Mouse (Mus musculus): ENCODE results near the gene Cdcp2.
"Not testable (repeated sequence)": the region's sequence is repeated elsewhere in the genome, so short reads cannot be mapped to it uniquely, and the experiment has no call there.

Cdcp2 gene

DNA sequence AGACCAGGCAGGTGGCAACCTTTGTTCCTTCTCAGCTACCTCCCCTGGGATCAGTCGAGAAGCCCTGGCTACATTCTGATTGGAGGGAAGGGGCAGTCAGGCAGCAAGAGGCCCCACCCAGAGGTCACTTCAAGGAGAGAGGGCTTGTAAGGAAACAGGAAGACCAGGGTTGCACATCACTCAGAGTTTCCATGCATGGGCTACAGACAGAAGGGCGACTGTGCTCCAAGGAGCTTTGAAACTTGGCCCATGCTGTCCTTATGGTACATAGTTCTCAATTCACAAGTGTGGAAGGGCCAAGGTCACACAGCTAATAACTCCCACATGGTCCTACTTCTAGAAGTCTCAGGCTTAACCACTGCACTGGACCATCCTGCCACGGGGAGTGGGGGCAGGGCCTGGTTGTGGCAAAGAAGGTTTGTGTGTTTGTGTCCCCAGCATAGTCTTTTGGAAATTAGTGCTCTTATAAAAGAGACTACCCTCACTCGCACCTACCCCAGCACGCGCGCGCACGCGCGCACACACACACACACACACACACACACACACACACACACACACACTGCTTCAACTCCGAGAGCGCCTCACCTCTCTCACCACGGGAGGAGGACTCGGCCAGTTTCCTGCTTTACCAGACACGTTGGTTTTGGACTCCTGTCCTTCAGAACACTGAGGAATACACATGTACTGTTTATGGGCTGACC is 2.1 kb upstream of the Cdcp2 start:
- no peak for DNase-seq

DNA sequence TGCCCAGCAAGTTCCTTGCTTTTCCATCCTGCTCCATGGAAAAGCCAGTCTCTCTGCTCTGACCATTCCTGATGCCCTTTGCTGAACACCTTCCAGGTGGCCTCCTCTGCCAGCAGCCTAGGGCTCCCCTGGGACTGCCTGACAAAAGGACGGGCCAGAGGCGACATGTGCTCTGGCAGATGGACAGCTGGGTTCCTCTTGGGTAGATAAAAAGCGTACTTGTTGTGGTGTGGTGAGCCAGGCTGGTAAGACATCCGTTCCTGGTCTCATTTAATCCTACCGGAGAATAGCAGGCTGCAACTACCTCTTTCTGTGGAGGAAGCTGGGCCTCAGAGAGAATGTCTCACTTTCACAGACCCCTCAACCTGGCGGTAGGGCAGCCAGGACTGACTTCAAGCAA is 648 bp upstream of the Cdcp2 start:
- no peak for DNase-seq

DNA sequence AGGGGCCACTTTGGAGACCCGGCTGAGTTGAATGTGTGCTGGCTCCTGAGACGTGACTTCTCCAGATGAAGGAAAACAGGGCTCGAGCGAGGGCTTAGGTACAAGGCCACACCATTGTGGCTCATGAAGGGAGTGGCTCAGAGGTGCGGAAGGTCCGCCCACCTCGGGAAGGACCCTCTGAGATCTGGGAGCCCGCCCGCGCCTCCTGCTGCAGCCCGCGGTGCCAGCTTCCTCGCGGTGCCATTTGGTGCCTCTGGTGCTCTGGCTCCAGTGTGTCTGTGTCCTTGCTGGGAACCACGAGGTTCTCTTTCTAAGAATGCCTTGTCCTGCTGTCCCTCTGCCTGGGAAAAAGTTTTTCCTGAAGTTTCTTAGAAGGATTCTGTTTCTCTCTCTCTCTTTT is 1.2 kb downstream of the Cdcp2 start:
- no peak for DNase-seq

DNA sequence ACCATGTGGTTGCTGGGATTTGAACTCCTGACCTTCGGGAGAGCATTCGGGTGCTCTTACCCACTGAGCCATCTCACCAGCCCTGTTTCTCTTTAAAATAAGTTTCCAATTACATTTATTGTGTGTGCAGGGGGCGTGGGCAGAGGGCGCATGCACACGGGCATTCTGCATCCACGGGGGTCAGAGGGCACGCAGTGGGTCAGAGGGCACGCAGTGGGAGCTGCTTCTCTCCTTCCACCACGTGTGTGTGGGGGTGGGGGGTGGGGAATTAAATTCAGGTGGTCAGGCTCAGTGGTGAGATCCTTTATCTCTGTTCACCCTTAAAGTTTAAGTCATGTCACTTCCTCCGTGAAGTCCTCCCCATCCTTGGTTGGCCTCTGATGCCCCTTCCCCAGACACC is 1.7 kb downstream of the Cdcp2 start:
- no peak for DNase-seq

DNA sequence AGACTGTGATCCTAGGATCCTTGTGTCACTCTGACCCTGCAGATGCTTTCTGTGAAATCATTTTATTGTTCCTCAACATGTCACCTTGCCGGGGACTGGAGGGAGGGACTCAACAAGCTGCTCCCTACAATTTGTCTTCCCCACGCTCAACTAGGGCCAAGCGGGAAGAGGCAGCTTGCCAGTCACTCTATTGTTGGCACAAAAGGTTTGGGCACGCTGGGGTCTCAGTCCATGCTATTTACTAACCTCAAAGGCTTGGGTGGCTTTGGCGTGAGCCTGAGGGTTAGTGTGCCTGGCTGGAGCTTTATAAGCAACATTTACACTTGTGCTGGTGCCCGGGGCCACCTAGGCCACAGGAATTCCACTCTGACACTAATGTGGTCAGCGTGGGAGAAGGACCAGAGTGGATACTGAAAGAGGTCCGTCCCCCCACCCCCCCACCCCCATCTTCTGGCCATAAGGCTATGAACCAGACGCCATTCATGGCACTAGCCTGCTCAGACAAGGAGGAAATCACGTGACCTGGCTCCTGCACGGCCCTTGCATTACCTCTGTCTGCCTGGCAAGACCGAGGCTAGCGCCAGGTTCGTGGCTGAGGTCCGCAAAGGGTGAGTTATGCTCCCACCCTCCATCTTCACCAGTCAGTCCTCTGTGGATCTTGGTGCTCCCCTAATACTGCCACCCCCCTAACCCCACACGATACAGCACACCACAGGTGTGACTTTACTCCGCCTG is 2.3 kb downstream of the Cdcp2 start:
- DNase-seq = no peak

DNA sequence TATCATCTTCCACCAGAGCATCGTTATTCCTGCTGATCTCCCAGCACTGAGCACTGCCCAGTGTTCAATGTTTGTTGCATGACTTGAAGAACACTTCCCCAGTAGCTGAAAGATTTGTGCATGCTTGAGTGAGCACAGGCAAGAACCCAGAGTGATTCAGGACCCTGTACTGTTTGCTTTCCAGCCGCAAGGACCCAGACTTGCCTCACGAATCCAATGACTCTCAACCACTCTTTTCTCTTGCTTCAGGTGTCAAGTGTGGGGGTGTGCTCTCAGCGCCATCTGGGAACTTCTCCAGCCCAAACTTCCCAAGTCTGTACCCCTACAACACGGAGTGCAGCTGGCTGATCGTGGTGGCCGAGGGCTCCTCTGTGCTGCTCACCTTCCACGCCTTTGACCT is 5.5 kb downstream of the Cdcp2 start:
- no peak for DNase-seq

DNA sequence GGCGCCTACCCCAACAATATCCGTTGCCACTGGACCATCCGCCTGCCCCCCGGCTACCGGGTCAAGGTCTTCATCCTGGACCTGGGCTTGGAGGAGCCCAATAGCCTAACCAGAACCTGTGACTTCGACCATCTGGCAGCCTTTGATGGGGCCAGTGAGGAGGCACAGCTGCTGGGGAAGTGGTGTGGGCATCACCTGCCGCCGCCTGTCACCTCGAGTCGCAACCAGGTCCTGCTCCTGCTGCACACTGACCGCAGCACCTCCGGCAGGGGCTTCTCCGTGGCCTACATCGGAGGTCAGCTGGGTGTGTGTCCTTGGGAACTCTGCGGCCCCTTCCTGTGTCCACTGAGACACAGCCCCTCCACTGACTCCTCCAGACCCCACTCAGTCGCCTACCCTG is 10.1 kb downstream of the Cdcp2 start:
- DNase-seq = no peak

DNA sequence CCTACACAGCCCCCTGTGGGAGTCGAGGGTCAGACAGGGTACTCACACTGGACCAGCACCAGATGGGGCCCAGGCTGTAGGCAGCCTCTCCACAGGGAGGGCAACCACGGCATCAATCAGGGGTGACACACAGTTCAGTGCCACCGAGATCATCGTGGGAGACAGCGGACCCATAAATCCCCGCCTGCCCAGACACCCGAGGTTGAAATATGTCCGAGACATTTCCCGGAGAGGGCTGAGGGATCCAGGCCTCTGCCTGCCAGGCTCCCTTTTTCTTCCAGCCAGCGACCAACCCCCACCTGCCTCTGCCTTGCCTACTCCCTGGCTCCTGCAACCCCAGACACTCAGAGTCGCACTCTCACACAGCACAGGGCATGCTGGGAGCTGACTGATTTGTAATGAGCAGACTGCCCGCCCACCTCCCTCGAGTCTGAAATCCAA is 11.6 kb downstream of the Cdcp2 start:
- no peak for DNase-seq

DNA sequence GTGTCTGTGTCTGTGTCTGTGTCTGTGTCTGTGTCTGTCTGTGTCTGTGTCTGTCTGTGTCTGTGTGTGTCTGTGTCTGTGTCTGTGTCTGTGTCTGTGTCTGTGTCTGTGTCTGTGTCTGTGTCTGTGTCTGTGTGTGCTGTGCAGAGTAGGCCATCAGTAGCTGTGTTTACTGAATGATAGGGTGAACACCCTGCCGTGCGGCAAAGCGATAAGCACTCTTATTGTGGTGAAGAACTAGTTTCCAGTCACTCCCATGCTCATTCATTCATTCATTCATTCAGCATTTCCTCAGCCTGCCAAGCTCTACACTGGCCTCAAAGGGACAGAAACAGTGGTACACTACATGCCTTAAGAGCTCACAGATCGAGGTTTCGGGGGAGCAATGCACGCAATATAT is 12.5 kb downstream of the Cdcp2 start:
- not testable (repeated sequence) for DNase-seq

DNA sequence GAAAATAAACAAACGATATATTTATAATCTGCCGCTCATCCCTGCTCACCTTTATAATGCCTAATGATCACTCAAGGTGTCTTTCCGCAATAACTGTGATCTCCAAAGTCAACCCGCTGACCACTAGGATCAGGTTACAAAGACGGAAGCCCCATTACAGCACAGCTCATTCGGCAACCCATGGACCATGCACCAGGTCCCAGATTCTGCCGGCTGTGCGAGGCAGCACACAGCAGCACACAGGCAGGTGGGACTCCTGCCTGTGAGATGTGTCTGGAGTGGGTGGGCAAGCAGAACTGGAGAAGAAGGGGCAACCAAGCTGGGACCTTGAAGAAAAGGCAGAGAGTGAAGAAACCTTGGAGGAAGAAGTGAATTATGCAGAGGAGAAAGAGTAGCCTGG is 17.6 kb downstream of the Cdcp2 start:
- DNase-seq = no peak

DNA sequence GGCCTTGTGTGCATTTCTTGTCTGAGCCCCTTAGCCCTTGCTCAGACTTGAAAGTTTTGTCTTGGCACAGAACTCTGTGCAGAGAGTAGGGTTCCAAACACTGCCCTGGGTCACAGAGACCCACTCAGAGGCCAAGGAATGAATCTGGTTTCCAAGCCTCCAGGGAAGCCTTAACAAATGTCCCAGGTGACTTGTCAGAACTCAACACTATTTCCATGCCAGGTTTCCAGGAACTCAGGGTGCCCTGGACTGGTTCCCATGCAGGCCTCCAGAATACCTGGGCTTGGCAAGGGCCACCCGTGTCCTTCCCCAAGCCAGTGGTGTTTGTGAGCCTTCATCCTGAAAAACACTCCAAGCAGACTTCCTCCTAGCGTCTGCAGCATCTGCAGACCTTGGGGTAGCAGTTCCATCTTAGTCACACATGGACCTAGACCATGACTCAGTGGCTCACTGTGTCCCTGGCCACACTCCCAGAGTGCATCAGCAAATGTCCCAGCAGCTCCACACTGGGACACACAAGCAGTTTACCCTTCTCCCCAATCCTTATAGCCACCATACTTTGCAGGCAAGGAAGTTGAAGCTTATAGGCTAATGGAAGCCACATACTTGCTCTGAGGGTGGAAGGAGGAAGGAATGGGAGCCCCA is 21.2 kb downstream of the Cdcp2 start:
- DNase-seq = no peak

DNA sequence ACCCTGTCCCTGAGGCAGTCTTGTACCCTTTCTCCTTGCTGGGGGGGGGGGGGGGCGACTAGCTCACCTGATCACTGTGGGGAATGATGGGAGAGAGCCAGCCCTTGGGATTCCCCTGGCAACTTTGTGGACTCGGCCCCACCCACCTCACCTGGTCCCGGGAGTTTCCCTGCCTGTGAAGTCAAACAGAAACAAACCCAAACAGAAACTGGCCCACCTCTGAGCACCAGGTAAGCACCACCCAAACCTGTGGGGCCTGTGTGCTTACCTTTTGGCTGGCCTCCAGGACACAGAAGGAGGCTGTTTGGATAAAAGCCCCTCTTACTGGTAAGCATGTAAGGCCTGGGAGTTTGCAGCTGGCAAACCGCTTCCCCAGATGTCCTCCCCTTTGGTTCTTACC is 22.4 kb downstream of the Cdcp2 start:
- no peak for DNase-seq

DNA sequence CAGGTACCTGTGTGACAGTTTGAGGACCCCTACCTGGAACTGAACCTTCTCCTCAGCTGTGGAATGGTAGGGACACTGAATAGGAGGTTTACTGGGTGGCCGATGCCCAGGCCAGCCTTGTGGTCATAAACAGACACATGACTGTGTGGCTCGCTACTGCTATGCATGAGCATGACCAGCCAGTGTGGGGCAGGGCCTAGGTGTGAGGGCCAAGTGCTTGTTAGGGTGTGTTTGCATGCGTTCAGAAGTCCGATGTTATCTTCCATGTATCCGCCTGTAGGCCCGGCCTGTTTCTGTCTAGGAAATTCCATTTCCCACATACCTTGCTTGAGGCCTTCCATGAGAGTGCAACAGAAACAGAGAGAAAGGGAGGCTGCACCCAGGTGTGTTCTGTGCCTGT is 24.0 kb downstream of the Cdcp2 start:
- no peak for DNase-seq

DNA sequence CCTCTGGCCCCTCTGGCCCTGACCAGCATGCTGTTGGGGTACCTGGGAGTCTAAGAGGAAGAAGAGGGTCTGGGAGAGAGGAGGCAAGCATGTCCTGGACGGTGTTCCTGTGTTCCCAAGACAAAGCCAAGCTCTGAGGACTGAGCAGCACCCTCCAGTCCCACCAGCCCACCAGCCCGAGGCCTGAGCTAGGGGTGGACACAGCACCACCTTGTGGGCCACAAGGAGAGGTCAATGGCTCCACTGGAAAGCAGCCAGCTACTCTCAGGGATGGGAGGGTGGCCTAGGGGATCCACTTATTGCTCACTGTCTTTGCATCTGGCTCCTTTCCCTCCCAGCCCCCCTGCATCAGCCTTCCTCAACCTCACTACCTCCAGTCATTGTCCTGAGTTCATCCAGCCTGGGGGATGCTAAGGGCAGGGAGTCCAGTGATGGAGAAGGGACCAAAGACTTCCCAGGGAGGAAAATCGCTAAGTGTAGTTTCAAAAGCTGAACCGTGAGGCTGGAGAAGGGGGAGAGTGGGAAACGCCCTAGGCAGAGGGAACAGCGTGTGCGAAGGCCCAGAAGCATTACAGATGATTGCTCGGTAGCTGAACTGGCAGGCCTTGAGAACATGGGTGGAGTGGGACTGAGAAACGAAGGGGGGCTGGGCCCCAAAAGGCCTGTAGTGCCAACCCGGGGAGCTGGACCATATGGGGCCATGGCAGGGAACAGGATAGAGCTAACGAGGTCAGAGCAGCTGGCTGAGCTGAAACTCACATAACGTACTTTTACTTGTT is 24.7 kb downstream of the Cdcp2 start:
- no peak for DNase-seq

DNA sequence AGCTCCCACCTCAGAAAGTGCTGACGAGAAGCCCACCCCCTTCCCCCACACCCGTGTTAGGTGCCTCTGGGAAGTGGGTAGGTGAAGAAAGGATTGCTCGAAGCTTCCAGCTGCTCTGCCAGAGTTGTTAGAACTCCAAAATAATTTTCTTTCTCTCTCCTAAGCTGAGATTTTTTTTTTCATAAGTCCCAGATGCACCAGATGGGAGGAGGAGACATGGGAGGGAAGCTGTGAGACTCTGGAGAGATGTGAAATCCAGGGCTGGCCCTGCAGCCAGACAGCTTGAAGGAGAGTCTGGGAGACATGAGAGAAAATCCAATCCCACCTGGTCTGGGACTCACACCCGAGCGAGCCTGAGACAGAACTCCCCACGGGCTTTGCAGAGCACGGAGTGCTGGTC is 27.7 kb downstream of the Cdcp2 start:
- DNase-seq = no peak

DNA sequence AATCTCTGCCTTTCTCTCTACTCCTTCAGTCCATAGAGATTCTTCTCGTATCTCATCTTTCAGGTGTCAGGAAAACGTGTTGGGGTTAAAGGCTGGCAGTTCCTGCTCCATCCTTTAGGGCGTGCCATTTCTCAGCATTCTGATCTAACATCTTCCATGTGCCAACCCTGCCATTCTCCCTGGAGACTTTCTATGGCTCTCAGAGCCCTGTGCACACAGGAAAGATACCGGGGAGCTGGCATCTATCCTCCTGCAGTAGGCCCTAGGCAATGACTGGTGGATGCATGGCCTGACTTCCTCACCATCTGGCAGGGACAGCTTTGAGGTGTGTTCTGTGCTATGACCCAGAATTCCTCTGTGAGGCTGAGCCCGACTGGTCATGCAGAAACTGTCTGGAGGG is 28.4 kb downstream of the Cdcp2 start:
- no peak for DNase-seq

DNA sequence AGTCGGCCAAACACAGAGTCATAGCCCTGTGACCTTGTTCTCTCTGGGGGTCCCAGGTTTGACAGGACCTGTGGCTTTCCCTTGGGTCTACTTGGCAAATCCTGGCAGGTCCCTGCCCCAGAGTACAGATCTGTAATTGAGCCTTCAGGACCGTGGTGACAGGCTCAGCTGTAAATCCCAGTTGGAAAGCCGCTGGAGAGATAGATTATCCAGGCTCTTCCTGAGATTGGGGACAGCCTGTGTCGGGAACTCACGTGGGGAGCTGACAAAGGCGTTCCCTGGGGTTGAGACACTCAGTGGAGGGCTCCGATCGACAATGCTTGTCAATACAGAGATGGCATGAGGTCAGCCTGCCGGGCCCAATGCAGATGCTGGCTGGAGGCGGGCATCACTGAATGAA is 29.7 kb downstream of the Cdcp2 start:
- no peak for DNase-seq

DNA sequence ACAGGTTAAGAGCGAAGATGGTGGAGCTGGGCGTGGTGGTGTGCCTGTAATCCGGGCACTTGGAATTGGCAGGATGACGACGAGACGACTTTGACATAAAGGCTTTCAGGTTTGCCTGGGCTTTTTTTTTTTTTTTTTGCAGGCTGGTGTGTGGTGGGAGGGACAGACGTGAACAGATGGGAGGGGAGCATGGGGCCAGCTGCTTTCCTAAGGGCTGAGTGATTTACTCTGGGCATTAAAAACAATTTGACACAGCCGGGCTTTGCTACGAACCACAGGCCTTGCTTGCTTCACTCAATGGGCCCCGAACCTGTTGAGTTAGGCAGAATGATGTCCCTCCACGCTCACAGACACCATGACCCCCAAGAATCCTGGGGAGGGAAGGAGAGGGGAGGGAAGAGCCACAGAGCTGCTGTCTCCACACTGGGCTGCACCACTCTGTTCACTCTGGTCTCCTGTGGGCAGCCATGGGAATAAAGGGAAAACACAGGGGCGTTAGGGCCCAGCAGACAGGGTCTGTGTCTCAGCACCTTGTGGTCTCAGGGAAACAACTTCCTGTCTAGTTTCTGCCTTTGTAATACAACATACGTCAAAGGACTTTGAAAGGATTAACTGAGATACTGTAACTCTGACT is 30.3 kb downstream of the Cdcp2 start:
- DNase-seq = no peak

DNA sequence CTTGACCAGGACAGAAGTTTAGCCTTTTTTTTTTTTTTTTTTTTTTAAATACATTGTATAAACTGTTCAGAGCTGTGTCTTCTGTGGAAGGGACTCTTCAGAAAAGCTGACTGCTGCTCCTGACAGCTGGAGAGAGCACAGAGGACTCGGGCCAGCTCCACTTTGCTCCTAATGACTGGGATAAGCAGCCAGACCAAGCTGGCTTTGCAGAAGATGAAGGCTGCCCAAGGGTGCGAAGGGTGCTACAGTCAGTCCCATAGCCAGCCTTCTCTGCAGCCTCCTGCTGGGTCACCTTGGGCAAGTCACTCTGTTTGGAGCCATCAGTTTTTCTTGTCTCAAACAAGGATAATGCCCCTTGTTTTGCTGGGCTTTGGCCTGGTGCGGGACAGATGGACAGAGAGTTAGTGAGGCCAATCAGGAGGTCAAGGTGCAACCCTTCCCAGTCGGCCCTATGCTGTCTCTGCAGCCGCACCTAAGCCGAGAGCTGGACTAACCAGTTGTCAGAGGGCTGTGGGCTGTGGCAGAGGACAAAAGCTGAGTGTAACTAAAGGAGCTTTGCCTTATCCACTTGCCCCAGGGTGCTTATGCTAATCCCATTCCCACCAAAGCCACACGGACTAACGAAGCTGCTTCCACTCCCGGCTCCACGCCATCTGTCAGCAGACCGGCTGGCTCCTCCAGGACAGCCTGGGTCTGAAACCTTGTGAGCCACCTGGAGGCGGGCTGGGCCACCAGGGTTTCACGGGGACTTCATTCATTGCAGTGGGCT is 31.4 kb downstream of the Cdcp2 start:
- DNase-seq = no peak

DNA sequence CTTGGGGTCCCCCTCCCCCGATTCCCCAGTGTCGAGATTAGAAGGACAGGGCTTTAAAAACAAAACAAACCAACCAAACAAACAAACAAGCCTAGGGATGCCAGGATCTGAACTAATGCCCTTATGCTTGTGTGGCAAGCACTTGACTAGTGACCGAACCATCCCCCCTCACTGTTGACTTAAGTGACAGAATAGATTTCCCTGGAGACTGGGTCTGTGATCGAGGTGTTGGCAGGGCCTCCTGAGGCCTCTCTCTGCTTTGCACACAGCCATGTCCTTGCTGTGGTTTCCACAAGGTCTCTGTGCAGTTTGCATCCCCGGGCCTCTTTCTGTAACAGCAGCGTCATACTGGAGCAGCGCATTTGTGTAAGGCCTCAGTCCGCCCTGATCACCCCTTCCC is 32.7 kb downstream of the Cdcp2 start:
- DNase-seq = no peak

DNA sequence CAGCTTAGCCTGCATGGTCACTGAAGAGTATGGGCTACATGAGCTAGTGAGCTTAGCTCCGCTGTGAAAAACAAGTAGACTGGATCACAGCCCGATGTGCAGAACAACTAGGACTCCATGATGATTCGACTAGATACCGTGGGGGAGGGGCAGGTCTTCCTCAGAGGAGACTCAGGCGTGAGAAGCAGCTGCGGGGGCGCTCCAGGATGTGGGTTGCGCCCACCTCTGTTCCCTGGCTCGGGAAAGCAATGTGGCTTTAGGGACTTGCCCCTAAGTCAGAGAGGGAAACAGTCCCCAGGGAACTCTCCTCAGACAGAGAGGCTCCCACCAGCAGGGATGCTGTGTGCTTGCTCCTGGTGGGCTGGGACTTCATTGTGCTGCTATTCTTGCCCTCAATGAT is 33.8 kb downstream of the Cdcp2 start:
- DNase-seq = peak; percentile 9 to 23

DNA sequence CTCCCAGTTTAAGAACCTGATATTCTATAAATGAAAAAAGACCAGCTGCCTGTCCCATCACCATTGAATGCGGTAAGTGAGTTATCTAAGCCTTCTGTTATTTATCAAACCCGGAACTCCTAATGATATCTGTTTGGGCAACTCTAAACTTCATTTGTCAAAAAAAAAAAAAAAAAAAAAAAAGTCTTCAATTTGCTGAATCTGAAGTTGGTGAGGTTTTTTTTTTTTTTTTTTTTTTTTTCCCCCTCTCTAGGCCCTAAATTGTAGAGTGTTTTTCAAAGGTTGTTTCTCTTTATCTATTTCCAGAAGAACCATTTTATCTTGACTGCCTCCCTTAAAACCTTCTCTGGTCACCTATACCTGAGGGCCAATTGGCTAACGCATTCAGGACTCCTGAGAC is 38.2 kb downstream of the Cdcp2 start:
- DNase-seq = no peak

Data from thymus, adult 18-20 months (tissue).